Mouse (Mus musculus) embryonic stem cell, embryonic (primary cell): ENCODE results near the gene Sytl4.

Experiments used
- CTCF ChIA-PET, 4 experiments: fragments of 300-600 bp in 2 of 4; fragments of 350-600 bp in 2 of 4; sonication (Branson Sonifier 250); formaldehyde crosslinking; loops; one replicate each; lab custom pipeline; 2022; ENCODE audit warnings: inconsistent platforms in 2 of 4; lab: Charles Lee
- POLR2A ChIA-PET, 4 experiments: fragments of 300-600 bp in 2 of 4; fragments of 350-600 bp in 2 of 4; sonication (Branson Sonifier 250); formaldehyde crosslinking; loops; one replicate each; lab custom pipeline; 2022; ENCODE audit warnings: antibody characterized with exemption in 4 of 4, inconsistent platforms in 1 of 4; lab: Charles Lee

Gene Sytl4

DNA sequence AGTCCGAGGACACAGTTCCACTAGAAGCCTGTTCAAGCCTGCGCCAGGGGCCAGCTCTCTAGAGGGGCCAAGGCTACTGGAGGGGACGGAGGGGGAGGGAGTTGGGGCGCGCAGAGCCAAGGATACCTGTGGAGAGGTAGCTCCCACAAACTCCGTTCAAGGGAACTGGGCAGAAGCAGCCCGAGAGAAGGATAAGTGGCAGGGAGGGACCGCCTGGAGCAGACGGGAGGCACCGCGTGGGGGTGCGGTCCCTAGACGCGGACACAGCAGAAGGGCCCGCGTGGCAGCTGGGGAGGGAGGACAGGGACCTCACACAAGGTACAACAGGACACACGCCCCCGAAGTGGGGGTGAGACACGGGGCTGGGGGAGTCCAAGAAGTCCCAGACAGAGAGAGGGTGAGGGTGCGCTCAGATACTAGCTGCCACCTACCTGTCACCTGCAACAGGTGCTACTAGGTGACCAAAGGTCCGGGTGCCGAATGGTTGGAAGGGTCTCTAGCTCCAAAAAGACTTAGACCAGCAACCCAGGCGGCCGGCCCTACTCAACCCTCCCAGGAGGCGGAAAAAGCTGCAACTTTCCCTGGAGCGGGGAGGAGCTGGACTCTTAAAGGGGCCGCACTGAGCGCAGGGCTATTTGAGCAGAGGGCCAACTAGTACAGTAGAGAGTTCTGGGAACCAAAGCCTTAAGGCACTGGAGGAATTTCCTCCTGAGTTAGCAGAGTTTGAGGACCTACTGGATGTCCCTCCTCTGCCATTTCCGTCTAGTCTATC lies at the start of gene Sytl4:
Gene Sytl4 (minus strand): TSS at position 582 of the 772 bp plus-strand sequence.
- POLR2A ChIA-PET, result interaction anchor here in 1 of 4 experiments (0.6 kb wide), 1 partner anchor 645 kb away, joined by 3 read pairs; no protein-coding TSS in a partner anchor
- CTCF ChIA-PET, result interaction anchor here in 1 of 4 experiments (1.4 kb wide), 1 partner anchor 34 kb away, joined by 3 read pairs; no protein-coding TSS in a partner anchor

DNA sequence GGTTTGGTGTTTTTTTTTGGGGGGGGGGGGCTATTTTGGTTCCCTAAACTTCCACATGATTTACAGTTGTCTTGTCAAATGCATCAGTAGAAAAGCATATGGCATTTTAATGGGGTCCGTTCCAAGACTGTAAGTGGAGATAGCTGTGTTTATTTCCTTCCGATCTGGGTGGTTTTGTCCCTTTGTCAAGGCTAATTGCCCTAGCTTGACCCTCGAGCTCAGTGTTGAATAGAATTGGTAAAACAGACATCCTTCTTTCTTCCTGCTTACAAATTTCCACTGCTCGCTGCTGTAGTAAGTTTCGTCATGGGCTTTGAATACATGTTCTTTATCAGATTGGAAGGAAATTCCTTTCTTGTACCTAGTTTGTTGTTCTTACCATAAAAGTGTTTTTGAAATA lies 39.1 kb upstream of the Sytl4 start:
- ChIA-PET CTCF (interaction anchor here in 3 of 4 experiments (0.7 to 1.1 kb wide), 3 partner anchors 73 to 94 kb away, joined by 3 to 4 read pairs (median 3); no protein-coding TSS in a partner anchor), POLR2A (no interaction called here)

- CTCF ChIA-PET, result interaction anchor here in 3 of 4 experiments (0.9 to 1.2 kb wide), 3 partner anchors 71 to 72 kb away, joined by 4 to 5 read pairs (median 5); no protein-coding TSS in a partner anchor
- POLR2A ChIA-PET, result no interaction called here
Measured at GRCm38 (mm10) chrX:134019005-134019404, 37.4 kb upstream of the Sytl4 start.

DNA sequence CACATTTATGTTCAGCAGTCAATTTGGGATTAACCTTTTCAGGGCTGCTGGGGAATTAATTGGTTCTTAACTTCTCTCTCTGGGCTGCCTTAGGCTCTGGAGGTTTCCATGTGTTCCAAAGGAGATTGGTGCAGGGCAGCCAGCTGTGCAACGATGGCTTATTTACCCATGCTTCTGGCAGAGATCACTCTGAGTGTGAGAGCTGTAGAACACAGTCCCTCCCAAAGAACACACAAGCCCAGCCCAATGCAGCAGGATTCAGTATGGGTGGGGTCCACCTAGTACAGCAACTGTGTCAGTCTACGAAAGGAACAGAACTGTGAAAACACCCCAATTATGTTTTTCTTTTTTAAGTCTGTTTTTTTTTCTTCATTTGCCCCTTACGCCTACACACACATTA lies 14.3 kb upstream of the Sytl4 start:
- POLR2A ChIA-PET, result no interaction called here
- CTCF ChIA-PET, result no interaction called here

DNA sequence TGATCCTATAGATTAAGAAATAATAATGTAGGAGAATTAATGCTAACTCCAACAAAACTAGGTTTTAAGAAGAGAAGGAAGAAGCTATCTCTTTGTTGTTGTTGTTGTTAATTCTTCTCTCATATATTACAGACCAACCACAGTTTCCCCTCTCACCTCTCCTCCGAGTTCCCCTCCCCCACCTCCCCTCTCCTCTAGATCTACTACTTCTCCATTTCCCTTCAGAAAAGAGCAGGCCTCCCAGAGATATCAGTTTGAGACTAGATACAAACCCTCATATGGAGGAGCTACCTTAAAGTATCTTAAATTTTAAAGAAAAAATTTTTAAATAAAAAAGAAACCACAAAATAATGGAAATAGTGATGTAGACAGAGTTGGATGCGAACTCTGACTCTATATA lies 17.0 kb downstream of the Sytl4 start:
- ChIA-PET POLR2A (interaction anchor here in 1 of 4 experiments (0.7 kb wide), 1 partner anchor 251 kb away, joined by 3 read pairs; no protein-coding TSS in a partner anchor), CTCF (no interaction called here)

- POLR2A ChIA-PET, result no interaction called here
- CTCF ChIA-PET, result no interaction called here
Measured at GRCm38 (mm10) chrX:133960617-133961016, 21.0 kb downstream of the Sytl4 start.

- POLR2A ChIA-PET, result no interaction called here
- CTCF ChIA-PET, result no interaction called here
Measured at GRCm38 (mm10) chrX:133954661-133955060, 27.0 kb downstream of the Sytl4 start.

DNA sequence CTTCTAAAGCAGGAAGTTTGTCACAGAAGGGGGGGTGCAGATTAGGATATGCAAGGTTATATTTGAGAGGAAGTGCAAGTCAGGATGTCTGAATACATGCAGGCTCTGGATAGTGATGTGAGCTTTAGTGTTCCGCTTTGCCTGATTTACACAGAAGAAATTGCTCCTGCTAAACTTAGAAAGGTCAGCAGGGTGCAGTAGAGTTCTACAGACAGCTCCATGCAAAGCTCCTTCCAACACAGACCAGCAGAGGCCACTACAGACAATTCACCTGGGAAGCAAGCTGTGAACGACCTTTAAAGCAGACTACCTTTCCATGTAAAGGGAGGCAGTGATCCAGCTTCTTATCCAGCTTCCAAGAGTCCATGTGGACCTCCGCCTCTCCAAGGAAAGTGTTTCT lies 34.2 kb downstream of the Sytl4 start:
- ChIA-PET CTCF (interaction anchor here (0.5 to 1.2 kb wide), 27 partner anchors 16 to 970 kb away, joined by 3 to 12 read pairs (median 4); partner anchors contain the start of genes Sytl4 (in 1 of the 4) and Timm8a1 (in 1 of the 4)), POLR2A (interaction anchor here in 2 of 4 experiments (0.6 to 0.9 kb wide), 2 partner anchors 50 to 638 kb away, joined by 3 read pairs; partner anchors contain the start of gene Rpl36a (in 1 of the 2))

- POLR2A ChIA-PET, result no interaction called here
- CTCF ChIA-PET, result no interaction called here
Measured at GRCm38 (mm10) chrX:133939561-133939960, 42.1 kb downstream of the Sytl4 start.

GRCm38 (mm10) chrX:133936605-133937225 lies 44.9 kb downstream of the Sytl4 start:
- CTCF ChIA-PET, result no interaction called here

DNA sequence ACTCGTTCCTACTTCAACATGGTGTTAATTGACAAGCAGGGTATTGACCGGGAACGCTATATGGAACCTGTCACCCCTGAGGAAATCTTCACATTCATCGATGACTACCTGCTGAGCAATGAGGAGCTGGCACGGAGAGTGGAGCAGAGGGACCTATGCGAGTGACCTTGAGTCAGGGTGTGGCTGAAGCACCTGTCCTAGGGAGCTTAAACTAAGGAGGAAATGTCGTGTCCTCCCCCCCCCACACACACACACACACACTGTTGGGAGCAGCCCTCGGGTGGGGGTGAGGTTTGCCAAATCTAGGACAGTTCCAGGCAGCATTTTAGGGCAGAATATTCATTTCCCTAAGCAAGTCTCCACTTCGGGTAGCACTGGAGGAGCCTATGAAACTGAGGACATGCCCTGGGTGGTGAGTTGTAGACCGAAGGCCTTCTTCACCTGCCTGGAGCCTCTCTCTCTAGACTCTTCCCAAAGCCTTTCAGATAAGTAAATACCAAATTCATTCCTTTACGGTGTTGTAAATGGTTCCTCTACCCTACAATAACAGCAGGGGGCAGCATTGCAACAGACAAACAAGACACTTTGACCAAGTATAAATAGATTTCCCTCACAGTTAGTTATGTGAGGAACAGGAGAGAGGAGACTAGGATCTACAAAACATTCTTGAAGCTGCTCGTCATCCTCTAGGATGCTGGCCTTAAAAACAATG lies 50.2 kb downstream of the Sytl4 start:
- POLR2A ChIA-PET, result interaction anchor here in 1 of 4 experiments (0.8 to 1.2 kb wide), 2 partner anchors 654 to 669 kb away, joined by 3 read pairs; partner anchors contain the start of genes Gla, Hnrnph2 and Rpl36a
- CTCF ChIA-PET, result interaction anchor here (0.8 to 1.3 kb wide), 4 partner anchors 16 kb away, joined by 3 to 4 read pairs (median 4); no protein-coding TSS in a partner anchor

More at GRCm38 (mm10) chrX:133936605-133937225, 44.9 kb downstream of the Sytl4 start:
- POLR2A ChIA-PET, result no interaction called here

DNA sequence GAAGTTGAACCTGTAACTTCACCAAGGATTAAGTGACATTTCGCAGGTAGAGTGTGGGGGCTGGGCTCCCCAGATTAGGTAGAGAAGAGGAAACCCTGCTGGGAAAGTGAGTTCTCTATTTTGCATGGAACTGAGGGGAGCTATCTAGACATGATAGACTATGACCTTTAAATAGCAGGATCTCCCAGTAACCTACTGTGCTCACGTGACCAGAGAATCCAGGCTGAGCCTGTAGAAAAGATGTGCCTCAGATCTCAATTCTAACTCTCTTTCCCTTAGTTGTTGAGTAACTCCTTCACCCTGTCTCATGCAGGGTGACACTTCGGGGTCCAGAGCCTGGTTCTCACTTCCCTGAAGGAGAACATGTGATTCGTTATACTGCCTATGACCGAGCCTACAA lies 54.9 kb downstream of the Sytl4 start:
- ChIA-PET CTCF (no interaction called here), POLR2A (no interaction called here)

- ChIA-PET CTCF (no interaction called here), POLR2A (no interaction called here)
Measured at GRCm38 (mm10) chrX:133921187-133921586, 60.4 kb downstream of the Sytl4 start.

GRCm38 (mm10) chrX:133914219-133914618 lies 67.4 kb downstream of the Sytl4 start:
- POLR2A ChIA-PET, result no interaction called here
- CTCF ChIA-PET, result no interaction called here

- POLR2A ChIA-PET, result no interaction called here
- CTCF ChIA-PET, result no interaction called here
Measured at GRCm38 (mm10) chrX:133913006-133913405, 68.6 kb downstream of the Sytl4 start.

DNA sequence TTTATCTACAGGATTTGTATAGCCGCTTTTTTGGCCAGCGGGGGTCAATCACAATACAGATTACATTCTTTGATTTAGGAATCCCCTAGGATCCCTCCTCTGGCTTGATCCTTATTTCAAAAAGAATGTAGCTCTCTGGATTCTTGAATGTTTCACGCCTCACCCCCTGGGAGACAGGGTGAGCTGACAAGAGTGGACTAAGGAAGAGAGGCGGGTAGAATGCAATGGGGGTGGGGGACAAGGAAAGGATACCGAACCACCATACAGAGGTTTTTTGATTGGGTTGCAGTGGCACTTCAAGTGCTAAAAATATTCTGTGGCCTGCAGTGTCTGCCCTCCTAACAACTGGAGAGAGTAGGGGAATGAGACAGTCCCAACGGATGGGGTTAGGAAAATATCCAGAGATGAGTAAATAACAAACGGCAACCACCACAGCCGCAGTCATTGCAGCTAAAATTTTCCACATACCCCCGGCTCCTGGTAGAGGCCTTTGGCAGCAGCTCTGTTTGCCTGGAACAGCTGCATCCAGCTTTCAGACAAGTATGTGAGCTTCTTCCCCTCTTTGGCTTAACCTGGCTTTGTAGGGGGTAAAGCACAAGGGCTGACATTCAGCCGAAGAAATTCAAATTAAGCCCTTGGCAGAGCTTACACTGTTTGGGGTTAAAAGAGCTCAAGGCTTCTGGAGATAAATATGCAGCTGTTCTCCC lies 70.1 kb downstream of the Sytl4 start:
- CTCF ChIA-PET, result interaction anchor here in 1 of 4 experiments (0.6 kb wide), 1 partner anchor 38 kb away, joined by 4 read pairs; no protein-coding TSS in a partner anchor

DNA sequence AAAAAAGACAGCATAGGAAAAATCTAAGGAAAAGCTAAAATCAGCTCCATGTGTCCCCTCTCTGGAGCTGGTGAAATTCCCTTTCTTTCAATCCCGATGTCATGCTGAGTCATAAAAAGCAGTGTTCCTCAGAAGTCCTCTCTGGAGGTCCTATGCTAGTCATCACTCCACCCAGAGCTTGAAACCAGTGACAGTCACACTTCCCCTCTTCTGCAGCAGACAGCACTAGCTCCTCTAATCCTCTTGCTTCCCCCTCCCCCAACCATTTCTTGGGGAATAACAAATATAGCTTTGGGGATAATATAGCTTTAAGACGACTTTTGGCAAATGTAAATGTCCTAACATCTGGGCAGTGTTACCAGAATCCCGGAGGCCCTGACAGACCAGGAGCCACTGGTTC lies 73.4 kb downstream of the Sytl4 start, which contains the start of gene Srpx2:
Gene Srpx2 (plus strand): TSS at position 166 of the 400 bp plus-strand sequence.
- POLR2A ChIA-PET, result no interaction called here
- CTCF ChIA-PET, result no interaction called here

More for the DNA sequence above, 70.1 kb downstream of the Sytl4 start:
- POLR2A ChIA-PET, result interaction anchor here in 1 of 4 experiments (0.7 kb wide), 1 partner anchor 135 kb away, joined by 4 read pairs; no protein-coding TSS in a partner anchor

DNA sequence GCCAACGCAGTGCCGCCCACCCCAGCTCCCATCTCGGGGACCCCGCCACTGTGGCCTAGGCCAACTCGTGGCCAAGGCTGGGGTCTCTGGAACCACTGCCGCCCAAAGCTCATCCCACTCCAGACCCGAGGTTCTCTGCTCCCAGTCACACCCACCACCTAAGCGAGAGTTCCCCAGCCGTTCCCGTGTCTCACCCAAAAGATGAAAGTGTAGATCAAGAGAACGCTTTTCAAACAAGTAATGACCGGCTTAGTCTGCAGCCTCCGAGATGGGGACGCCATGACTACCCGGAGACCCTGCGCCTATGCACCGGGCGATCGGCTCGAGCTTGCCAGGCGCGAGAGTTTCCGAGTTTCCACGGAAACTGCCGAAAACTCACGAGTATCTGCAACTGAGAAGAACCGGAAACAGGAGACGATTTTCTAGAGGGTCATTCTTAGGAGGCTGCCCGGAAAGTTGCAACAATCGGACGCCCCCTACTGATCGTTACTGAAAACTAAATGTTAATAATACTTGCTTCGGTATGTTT lies 83.5 kb downstream of the Sytl4 start, which contains the start of gene Tspan6:
Gene Tspan6 (minus strand): TSS at position 416 of the 529 bp plus-strand sequence.
- CTCF ChIA-PET, result no interaction called here
- POLR2A ChIA-PET, result no interaction called here
